Mouse (Mus musculus): ENCODE data around the gene Gusb. TPM values are rescaled to one million over a fixed set of nuclear protein-coding genes. Genes with fewer than 3 reads are reported as not detected.
A peak's percentile ranks its signal among the peaks of the same experiment; 100 is the strongest.

Gene Gusb
- total RNA-seq, 2 experiments from 2014 or later, result 15.6 to 17.0 TPM

GRCm38 (mm10) chr5:130029142-130029897 is 26.5 kb upstream of the Gusb start, which contains the start of the genes Asl and Crcp:
Gene Asl (minus strand): TSS chr5:130029247.
Gene Crcp (plus strand): TSS chr5:130029290.
- intact Hi-C loops (cut with DNase I), result loop anchor here (5.0 kb wide), 1 partner anchor 113 kb away; the partner anchor contains the start of gene Kctd7
- peak; percentile 74 to 90 for DNase-seq (ENCODE audit: extremely low spot score in 1 of 2, low spot score in 2 of 2)

DNA sequence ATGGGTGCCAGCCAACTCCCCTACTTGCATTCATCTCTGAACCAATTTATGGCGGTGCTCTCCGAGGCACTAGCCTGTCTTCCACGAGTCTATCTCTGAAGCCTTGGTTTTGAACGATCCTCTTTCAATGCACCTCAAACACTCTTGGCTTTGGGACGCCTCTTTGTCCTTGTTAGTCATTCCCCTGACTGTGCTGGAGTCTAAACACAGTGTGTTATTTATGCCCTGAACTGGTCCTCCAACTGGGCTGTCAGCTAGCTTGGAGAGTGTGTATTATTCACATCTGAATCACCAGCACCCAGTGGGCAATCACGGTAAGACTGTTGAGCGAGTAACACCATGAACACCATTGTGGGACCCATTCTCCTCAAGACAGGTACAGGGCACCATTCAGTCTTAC is 24.8 kb upstream of the Gusb start:
- DNase-seq (ENCODE audit: extremely low spot score in 1 of 2, low spot score in 2 of 2), result no peak
- intact Hi-C loops (cut with DNase I), result loop anchor here (5.0 kb wide), 1 partner anchor 115 kb away; the partner anchor contains the start of gene Kctd7

GRCm38 (mm10) chr5:130027134-130027533 is 24.3 kb upstream of the Gusb start:
- intact Hi-C loops (cut with DNase I), result loop anchor here (5.0 kb wide), 1 partner anchor 115 kb away; the partner anchor contains the start of gene Kctd7
- no peak for DNase-seq (ENCODE audit: extremely low spot score in 1 of 2, low spot score in 2 of 2)

DNA sequence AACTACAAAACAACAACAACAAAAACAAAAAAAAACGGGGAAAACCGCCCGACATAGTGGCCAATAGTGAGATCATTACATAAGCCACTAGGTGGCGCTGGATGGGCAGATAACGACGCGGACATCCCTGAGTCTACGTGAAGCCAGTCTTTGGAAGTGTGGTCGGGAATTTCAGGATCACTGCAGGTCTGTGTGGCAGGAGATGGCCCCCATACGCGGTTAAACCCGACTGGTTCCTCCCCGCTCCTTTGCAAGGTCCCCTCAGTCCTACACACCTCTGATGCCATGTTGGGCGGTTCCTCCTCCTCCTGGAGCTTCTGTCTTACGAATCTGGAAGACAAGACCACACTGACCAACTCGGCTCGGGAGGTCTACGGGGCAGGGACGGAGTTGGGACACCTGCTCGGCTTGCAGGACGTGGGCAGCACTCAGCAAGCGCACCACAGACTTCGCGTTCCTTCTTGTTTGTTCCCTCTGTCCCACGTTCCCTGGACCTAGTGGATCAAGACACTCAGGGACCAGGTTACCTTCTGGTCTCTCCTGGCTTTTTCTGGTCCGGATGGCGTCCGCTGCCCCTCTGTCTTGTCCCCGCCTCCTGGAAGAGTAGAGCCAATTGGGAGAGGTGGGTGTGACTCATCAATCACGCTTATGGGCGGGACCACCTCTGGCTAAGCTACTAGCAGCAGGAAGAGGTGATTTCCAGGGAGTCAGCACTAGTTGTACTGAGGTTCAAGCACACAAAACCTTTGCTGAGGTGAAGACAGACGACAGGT is 21.1 kb upstream of the Gusb start:
- intact Hi-C loops (cut with DNase I), result no loop called here
- DNase-seq (ENCODE audit: extremely low spot score in 1 of 2, low spot score in 2 of 2), result peak; percentile 64 to 91

GRCm38 (mm10) chr5:130023067-130023766 is 20.4 kb upstream of the Gusb start:
- DNase-seq (ENCODE audit: extremely low spot score in 1 of 2, low spot score in 2 of 2), result no peak
- intact Hi-C loops (cut with DNase I), result no loop called here

- intact Hi-C loops (cut with DNase I), result no loop called here
Observed at GRCm38 (mm10) chr5:130022366-130022765, 19.5 kb upstream of the Gusb start.

GRCm38 (mm10) chr5:130021361-130021966 is 18.6 kb upstream of the Gusb start:
- no peak for DNase-seq (ENCODE audit: extremely low spot score in 1 of 2, low spot score in 2 of 2)
- intact Hi-C loops (cut with DNase I), result no loop called here

More at GRCm38 (mm10) chr5:130022366-130022765, 19.5 kb upstream of the Gusb start:
- no peak for DNase-seq (ENCODE audit: extremely low spot score in 1 of 2, low spot score in 2 of 2)

GRCm38 (mm10) chr5:130019461-130019860 is 16.6 kb upstream of the Gusb start:
- intact Hi-C loops (cut with DNase I), result no loop called here

DNA sequence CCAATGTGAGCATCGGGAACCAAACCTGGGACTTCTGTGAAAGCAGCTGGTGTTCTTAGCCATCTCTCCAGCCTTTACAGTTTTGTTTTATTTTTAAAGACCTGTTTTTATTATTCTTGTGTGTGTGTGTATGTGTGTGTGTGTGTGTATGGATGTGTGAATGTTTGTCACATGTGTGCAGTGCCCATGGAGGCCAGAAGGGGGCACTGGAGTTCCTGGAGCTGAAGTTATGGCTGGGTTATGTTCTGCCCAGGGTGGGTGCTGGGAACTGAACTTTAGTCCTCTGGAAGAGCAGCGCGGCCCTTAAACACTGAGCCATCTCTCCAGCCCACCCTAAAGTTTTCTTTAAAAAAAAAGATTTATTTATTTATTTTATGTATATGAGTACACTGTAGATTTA is 12.3 kb upstream of the Gusb start:
- no peak for DNase-seq (ENCODE audit: extremely low spot score in 1 of 2, low spot score in 2 of 2)
- intact Hi-C loops (cut with DNase I), result no loop called here

More at GRCm38 (mm10) chr5:130019461-130019860, 16.6 kb upstream of the Gusb start:
- DNase-seq (ENCODE audit: extremely low spot score in 1 of 2, low spot score in 2 of 2), result no peak

- no peak for DNase-seq (ENCODE audit: extremely low spot score in 1 of 2, low spot score in 2 of 2)
- intact Hi-C loops (cut with DNase I), result no loop called here
Observed at GRCm38 (mm10) chr5:130010961-130011360, 8.1 kb upstream of the Gusb start.

- DNase-seq (ENCODE audit: extremely low spot score in 1 of 2, low spot score in 2 of 2), result no peak
- intact Hi-C loops (cut with DNase I), result no loop called here
Observed at GRCm38 (mm10) chr5:130009784-130010183, 6.9 kb upstream of the Gusb start.

- intact Hi-C loops (cut with DNase I), result no loop called here
- no peak for DNase-seq (ENCODE audit: extremely low spot score in 1 of 2, low spot score in 2 of 2)
Observed at GRCm38 (mm10) chr5:130008034-130008590, 5.3 kb upstream of the Gusb start.

- intact Hi-C loops (cut with DNase I), result no loop called here
- DNase-seq (ENCODE audit: extremely low spot score in 1 of 2, low spot score in 2 of 2), result no peak
Observed at GRCm38 (mm10) chr5:130007344-130007743, 4.5 kb upstream of the Gusb start.

DNA sequence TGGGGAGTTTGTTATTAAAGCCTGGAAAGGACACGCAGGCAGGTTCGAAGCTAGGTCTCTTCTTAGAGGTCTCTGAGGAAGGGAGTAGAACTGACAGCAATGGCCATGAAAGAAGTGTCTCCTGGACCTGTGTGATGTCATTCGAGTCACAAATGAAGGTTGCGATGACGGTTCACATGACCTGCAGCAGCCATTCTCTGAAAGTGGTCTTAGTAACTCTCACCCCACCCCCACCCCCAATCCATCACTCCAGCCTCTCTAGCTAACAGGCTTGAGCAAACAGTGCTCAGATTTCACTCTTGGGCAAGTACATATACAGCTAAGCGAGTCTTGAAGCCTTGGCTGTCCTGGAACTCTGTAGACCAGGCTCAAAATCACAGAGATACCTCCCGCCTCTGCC is 380 bp upstream of the Gusb start:
- intact Hi-C loops (cut with DNase I), result no loop called here
- DNase-seq (ENCODE audit: extremely low spot score in 1 of 2, low spot score in 2 of 2), result no peak

GRCm38 (mm10) chr5:130001356-130001987 is 1.4 kb downstream of the Gusb start:
- intact Hi-C loops (cut with DNase I), result no loop called here
- DNase-seq (ENCODE audit: extremely low spot score in 1 of 2, low spot score in 2 of 2), result no peak

GRCm38 (mm10) chr5:130000735-130001134 is 2.1 kb downstream of the Gusb start:
- intact Hi-C loops (cut with DNase I), result no loop called here
- no peak for DNase-seq (ENCODE audit: extremely low spot score in 1 of 2, low spot score in 2 of 2)

GRCm38 (mm10) chr5:129999097-129999496 is 3.8 kb downstream of the Gusb start:
- peak; percentile 22 to 63 for DNase-seq (ENCODE audit: extremely low spot score in 1 of 2, low spot score in 2 of 2)
- intact Hi-C loops (cut with DNase I), result no loop called here

DNA sequence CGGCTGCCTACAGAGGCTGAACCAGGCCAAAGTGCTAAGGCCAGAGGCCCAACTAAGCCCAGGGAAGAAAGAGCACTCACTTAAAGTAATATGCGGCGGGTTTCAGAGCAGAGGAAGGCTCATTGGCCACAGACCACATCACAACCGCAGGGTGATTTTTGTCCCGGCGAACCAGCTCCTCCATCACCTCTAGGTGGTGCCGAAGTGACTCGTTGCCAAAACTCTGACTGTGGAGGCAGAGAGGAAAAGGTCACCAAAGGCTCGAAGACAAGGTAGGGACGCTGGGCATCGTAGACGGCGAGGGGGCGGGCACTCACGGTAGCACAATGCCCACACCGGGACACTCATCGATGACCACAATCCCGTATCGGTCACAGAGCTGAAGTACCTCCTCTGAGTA is 5.1 kb downstream of the Gusb start:
- peak in 1 of 2 experiments; percentile 27 for DNase-seq (ENCODE audit: extremely low spot score in 1 of 2, low spot score in 2 of 2)
- intact Hi-C loops (cut with DNase I), result no loop called here
